Mouse (Mus musculus) CD4-positive helper T cell, adult 2 months (primary cell): ENCODE results near the gene Aff3.

ENCODE experiments used
- DNase-seq: peaks from one replicate; pipeline ENCODE4 v3.0.0-alpha.2; 2012; ENCODE audit warnings: low read depth, missing footprints, low spot score

Aff3 gene

DNA sequence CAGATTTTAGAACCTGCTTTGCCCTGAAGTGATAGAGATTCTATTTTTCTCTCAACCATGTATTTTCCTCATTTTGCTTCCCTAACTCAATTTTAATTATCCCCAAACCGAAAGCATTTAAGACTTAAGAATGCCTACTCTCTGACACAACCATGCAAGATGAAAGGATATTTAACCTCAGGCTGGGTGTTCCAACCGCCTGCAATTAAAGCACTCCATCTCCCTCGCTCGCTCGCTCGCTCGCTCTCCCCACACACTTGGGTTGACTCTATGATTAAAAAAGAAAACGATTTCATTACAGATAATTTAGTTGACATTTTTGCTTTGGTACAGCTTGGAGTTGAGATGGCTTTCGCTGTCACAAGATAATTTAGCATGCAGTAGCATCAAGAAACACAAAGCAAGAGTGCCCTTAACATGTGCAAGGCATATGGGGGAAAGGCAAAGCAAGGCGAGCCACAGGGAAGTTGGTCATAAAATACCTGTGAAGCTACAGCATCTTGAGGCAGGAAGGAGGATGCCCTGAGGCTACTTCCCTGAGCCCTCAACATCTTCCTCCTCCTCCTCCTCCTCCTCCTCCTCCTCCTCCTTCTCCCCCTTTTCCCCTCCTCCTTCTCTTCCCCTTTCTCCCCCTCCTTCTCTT lies 167.7 kb downstream of the Aff3 start:
- no peak for DNase-seq

DNA sequence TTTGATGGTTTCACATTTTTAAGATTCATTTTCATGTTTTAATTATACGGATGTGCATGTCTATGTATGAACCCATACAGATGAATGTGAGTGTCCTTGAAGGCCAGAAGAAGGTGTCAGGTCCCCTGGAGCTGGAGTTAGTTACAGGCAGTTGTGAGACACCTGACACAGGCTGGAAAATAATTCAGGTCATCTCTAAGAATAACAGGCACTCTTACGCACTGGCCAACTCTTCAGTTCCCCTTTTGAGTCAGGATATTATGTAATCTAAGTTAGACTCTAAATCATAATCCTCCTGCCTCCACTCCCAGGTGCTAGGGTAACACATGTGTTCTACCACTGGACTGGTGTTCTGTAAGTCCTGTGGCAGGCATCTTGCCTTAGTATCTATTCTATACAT lies 169.5 kb downstream of the Aff3 start:
- no peak for DNase-seq

DNA sequence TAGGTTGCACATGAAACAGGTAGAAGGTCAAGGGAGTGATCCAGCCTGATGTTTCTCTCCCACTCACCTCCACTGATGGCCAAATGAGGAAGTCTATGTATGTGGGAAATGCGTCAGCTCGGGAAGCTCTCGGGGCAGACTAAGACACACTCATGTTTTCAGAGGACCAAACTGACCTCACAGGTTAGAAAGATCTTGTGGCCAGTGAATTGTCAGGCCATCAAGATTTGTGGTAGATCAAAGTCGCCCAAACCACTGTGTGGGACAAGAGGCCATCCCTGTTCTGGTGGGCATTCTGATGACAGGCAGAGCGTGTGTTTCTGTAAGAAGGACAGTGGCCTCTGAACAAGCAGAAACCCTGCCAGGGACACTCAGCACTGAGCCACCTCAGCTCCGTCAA lies 175.0 kb downstream of the Aff3 start:
- no peak for DNase-seq

DNA sequence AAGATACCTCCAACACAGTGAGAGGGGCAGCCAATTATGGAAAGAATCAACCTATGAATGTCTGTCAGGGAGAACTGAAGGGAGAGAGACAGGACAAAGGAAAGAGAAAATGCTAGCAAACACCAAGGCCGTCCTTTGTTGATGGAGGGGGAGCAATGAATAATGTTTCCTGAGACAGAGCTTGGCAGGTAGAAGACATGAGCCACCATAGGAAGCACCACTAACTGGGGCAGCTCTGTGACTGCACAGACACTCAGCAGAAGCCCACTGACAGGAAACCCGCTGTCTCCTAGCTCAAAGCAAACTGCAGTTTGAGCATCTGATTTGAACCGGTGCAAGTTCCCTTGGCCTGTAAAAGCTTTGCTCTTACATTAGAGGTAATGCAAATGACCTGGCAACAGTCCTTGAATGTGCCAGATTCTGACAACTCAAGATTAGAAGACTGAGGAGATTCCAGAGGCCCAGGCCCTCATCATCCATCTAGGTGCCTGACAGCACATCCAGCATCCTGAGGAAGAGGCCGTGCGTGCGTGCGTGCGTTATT lies 176.0 kb downstream of the Aff3 start:
- DNase-seq: no peak

DNA sequence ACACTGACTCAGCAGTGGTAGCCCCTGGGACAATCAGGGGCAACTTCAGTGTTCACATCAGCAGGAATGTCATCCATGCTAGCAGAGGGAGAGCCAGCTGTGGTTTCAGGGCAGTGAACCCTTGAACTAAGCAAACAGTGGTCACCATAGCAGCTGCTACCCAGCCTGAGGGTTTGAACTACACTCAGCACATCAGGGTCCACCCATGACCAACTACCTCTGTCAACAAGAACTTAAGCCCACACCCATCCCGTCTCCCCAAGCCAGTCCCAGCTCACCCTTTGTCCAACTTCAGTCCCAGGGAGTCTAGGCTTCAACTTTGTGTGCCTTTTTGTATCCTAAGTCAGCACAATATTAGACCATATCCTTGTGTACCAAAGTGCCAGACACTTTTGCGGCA lies 176.9 kb downstream of the Aff3 start:
- DNase-seq: no peak

DNA sequence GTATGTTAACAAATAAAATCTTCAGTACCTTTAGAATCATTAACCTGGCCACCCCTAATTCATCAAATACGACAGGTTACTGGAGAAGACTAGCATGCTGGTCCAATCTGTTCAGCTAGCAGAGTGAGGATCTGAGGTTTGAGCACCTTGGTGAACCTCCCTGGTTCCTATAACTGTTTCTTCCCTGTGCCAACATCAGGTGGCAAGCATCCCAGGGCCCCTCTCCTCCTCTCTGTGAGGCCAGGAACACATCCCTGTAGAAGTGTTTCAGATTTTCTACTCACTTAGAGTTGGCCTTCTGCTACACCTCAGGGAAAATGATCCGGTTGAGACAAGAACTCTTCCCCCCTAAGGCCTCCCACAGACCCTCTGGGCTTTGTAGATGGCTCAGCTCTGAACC lies 181.6 kb downstream of the Aff3 start:
- no peak for DNase-seq

DNA sequence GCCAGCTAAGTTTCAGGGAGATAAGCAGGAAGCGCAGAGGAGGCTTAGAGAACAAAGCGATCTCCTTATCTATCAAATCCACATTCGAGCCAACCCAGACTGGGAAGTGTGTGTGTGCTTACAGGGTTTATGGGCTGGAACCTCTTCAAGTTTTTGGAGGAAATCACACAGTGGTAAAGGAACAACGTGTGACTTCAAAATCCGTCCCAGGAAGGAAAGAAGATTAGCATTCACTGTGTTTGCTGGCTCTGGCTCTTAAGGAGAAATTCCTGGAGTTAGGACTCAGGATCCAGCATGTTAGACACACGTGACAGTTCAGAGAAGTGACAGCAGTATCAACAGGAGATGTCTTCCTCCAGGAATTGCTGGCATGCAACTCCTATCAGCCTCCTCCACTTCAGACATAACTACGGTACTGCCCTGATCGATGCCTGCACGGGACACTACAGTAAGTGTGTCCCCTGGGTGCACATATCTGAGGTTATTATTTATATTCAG lies 186.5 kb downstream of the Aff3 start:
- no peak for DNase-seq

DNA sequence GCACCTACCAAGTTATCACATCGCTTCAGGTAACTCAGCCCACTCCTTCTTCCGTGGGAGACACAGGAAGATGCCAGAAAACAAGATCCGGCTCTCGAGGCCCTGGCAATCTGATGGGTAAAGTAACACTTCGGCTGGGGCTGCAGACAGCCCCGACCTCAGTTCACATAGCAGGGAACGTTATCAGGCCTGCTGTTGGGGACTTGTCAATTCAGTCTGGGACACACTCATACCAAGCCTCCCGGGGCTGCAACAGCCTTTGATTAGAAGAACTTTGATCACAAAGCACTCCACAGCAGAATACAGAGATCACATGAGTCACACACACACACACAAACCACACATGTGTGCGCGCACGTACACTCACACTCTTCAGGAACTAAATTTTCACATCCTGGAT lies 193.9 kb downstream of the Aff3 start:
- peak; percentile 12 for DNase-seq

DNA sequence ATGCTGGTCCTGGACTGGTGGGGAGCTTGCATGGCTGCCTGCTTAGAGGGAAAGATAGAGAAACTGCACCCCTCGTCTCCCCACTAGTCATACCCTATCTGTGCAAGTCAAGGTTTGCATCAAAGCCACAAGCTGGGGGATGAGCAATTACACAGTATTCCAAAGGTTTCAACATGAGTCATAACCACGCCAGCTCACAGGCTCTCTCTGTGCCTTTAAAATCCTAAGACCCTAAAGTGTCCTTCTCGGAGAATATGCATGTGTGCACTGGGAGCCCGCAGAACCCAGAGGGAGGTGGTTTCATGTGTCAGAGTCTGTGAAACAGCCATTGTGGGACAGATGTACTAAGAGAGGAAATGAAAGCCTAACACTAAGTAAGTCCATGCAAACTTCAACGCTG lies 194.6 kb downstream of the Aff3 start:
- no peak for DNase-seq

DNA sequence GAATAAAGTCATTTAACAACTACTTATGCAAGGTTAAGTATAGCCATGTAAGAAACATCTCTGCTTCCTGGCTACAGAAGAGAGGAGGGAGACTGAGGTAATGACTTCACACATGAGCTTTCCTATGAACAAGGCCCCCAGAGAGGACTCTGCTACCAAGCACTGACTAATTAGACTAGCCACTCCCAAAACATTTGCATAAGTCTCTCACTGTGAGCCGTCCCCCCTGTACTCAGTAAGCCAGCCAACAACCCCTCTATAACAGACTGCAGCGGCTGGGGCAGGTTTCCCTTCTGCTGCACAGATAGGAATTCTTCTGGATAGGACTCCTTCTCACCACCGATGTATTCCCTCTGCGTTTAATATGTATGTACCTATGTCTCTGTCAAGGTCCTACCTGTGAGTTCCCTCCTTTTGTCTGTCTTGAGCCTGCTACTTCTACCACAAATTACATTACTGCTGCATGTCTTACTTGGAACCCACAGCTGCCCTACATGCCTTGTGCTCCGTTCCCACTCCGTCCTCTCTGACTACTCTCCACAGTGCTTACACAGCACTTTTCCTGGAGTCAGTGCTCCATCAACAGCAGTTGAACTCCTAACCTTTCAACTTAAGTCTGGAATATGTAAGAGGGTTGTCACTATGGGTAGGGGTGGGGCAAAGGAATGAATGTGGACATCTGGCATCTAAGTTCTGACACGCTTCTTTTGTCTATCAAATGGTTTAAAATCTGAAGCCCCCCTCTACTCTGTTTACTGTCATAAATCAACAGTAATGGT lies 197.3 kb downstream of the Aff3 start:
- DNase-seq: no peak

DNA sequence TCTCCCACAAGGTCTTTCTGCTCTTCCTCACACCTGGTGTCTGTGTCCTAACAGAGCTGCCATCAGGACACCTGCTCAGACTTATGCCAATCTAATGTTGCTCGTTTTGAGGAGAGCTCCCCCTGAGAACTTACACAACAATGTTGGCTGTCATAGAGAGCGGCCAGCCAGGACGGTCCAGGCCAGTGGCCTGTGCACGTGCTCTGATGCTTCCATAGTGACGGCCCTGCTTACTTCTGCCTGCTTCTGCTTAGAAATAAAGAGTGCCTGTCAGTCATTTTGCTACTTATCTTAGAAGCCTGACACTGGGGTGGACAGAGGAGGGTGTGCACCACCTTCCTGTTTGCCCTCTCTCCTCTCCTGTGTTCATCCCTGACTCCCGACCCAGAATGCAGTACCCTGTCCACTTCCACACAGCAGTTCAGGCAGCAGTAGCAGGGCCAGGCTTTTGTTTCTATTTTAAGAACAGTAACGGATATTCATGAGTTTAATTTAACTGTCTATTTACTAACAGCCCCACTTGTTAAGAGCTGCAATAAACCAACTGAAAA lies 208.0 kb downstream of the Aff3 start:
- no peak for DNase-seq

DNA sequence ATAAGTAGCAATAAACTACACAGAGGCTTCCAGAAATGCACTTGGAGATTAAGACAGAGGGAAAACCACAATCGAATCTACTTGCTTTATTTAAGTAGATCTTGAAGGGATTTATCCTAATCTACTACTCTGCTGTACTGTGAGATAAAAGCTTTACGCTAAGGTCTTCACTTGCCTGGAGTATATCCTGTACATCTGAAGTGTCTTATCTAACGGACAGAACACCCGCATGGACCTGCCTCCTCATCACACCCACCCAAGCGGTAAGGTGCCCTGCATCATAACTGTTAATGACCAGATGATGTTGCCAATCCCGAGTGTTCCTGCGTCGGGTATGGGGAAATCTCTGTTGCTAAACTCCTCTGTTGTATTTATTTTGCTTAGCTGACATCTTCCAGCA lies 209.8 kb downstream of the Aff3 start:
- DNase-seq: no peak

DNA sequence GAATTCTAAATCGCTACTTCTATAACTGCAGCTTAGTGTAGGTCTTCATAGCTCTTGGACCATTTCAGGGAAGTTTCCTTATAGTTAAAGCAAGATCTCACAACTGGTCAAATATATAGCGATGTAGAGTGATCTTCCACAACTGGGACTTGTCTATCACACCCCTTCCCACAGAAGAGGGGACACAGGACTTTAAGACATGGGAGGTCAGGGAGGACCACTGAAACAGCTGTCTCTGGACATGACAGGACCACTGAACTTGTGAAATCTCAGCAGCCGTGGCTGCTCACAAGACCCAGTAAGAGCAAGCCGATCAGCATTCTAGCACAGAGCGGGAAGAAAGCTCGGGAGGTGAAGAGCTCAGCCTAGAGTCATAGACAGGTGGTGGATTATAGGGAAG lies 213.4 kb downstream of the Aff3 start:
- no peak for DNase-seq

DNA sequence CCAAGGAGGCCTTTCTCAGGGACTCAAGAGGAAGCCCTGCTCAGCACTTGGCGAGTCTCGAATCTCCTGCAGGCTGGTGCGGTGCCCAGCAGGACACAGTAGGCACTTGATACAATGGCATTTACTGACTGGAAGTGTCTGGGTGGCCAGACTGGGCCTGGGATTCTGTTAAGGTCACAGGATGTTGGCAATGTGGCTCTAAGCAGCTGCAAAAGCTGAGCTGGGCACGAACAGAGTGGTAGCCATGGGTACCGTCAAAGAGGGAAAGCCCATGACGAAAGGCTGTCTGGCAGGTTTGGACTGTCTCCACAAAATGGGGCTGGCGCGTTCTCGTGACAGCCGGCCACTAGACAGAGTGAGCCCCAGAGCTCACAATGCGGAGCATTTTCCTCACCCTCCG lies 214.1 kb downstream of the Aff3 start:
- DNase-seq: no peak

DNA sequence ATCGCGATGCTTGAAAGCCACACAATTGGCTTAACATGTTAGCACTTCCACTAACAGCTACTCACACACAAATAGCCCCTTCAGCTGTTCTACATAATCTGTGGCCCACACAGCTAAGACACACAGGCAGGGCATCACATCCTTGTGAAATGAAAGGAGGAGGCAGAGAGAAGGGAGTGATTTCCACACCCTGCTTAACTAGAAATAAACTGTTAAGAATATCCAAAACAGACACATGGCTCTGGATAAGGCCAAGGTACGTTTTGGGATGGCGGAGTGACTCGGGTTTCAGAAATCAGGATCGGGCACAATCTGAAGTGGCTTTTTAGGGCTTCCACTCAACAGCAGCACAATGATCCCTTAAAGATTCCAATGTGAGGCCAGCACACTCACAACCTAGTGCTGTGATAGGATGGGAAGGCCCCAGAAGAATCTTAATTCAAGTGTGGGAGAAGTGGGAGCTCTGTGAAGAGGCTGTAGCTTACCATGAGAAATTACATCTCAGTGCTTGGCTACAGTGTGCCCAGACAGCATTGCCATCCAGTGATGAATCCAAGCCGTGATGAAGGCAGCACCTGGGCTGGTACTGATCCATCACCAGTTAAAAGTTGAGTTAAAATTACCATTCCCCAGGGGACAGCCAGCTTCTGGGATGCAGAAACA lies 214.8 kb downstream of the Aff3 start:
- DNase-seq: no peak

DNA sequence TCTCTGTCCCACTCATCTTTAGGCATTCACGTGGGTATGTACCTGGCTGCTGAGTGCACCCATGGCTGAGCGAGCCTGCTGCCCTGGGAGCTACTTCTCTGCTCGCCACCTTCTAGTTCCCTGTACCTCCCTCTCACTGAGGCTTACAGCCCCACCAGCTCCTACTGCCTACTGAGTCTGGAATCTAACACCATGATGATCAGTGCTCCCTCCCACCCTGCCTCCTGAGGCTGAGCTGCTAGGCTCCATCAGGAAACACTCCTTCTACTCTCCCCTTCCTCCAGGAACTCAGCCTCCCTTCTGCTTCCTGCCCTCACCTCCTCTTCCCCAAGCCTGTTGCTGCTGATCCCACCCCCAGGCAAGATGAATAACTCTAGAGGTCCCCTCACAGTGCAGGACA lies 215.9 kb downstream of the Aff3 start:
- no peak for DNase-seq

DNA sequence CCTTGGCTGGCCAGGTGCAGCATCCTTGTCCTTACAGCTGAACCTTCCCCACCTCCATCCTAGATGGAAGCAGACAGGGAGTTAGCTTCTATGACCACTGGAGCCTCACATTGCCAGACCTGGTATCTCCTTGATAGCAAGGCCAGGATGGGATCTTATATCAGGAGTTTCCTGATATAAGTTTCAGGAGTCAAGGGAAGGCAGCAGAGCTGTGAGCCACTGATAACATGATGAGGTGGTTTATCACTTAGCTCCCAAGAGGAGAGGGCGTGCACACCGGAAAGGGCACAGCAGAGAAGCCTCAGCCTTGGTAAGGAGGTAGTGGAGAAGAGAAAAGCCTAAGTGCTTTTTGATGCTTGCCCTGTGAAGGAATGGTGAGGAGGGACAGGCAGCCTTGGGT lies 217.2 kb downstream of the Aff3 start:
- no peak for DNase-seq

DNA sequence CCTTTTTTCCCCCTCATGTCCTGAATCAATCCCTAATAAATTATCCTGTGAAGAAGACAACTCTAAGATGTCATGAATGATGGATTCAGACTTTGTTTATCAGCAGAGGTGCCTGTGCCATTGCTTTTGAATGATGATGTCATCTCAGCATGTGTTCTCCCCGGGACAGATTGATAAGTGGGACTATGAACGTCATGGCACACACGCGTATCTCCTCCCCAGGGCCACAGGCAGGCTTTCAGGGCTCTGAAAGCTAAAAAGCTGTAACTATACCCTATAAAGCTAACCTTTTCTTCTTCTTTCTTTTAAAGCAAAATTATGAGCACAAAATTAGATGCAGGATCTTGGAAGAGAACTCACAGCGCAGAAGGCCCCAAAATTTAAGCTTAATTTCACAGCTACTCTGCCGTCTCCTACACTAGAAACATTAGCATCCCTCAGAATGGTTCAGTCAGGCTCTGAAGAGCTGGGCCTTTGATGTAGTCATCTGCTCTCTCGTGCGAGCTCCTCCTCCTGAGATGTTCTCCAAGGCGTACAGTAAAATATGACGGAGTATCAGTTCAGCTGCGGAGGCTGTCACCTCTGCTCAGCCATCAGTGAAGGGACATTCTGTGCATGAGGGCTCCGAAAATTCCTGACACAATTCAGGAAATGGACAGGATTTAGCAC lies 218.5 kb downstream of the Aff3 start:
- no peak for DNase-seq

DNA sequence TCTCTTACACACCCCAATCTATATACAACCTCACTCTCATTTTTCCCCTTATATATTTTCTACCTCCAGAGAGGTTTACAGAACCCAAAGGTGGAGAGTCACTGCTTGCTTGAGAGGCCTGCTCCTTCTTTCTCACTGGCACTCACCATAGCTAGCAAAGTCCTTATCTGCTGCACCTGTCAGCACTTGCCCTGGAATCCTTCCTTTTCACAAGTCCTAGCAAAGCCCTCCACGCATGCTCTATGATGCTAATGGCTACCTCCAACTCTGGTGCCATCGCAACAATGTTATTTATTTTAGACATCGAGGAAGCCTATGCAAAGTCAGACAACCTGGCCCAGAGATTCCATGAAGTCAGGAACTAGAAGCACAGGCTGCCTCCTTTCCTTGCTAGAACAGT lies 221.9 kb downstream of the Aff3 start:
- DNase-seq: no peak

DNA sequence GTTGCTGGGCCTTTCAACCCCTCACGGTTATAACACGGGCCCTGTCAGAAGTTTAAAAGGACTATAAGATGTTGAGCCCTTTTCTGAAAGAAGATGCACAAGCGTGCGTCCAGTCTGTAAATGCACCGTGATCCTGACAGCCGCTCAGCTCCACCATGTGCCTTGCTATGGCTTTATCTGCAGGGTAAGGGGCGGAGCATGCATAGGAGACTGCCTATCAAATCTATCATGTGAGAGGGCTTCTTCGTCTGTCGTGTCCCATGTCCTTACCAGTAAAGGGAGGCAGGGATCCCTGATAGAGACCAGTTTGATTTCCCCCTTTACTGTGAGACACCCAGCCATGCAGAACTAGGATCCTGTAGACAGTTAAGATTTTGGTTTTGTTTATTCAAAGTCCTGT lies 222.3 kb downstream of the Aff3 start:
- DNase-seq: no peak

DNA sequence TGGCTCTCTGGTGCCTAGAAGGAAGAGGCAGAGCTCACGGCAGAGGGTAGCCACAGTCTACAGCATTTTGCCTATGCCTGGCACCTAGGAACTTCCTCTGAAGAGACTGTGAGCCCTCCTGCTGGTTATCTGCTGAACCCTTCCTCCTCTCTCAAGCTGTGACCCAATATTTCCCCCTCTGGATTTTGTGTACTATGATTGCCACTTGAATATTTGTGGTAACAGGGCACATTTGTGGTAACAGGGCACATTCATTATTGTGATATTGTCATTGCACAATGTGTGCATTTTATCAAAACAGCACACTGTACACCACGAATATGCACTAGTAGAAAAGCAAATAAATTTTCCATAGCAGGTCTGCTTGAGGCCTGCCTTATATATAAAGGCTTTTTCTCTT lies 223.0 kb downstream of the Aff3 start:
- DNase-seq: no peak

DNA sequence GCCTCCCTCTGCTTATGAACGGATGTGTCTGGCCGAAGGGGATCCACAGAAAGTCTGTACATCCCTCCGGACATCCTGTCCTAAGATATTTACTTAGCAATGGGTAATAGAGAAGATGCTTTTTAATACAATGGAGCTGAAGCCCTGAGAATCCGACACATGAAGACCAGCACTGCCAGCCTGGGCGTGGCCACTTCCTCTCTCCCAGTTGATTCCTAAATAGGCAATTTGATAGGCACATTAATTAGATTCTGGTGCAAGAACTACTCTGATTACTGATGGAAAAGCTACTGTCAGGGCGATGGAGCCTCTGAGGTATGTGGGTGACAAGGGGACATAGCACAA lies 224.3 kb downstream of the Aff3 start:
- no peak for DNase-seq
